Mouse (Mus musculus): ENCODE data around the gene Gpr156. TPM values are rescaled to one million over a fixed set of nuclear protein-coding genes. Genes with fewer than 3 reads are reported as not detected.

Gpr156 gene
- total RNA-seq, 2 experiments from 2014 or later = 0.74 to 0.81 TPM

DNA sequence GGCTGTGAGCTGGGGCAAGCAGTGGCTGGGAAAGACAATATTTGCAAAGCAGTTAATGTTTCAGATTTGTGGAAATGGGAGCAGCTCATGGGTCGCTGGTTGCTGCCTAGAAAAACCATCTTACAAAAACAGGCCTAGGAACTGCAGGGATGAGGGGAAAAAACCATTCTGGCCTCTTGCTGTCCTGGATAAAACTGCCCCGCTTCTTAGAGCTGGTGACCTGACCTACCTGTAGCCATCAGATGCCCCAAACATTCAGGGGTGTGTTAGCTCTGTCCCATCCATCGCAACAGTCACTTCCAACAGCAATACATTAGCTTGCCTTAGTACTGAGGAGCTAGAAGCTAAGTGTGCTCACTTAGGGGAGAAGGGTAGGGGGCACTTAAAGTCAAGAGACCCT, 27.3 kb upstream of the Gpr156 start:
- H3K27ac ChIP-seq = no peak overlapping the region
- TF ChIP-seq CTCF (conservative IDR thresholded peaks at IDR 0.05) = no peak
- H3K4me3 ChIP-seq = no peak overlapping the region
- DNase-seq (ENCODE audit: low spot score in 2 of 2) = no peak

DNA sequence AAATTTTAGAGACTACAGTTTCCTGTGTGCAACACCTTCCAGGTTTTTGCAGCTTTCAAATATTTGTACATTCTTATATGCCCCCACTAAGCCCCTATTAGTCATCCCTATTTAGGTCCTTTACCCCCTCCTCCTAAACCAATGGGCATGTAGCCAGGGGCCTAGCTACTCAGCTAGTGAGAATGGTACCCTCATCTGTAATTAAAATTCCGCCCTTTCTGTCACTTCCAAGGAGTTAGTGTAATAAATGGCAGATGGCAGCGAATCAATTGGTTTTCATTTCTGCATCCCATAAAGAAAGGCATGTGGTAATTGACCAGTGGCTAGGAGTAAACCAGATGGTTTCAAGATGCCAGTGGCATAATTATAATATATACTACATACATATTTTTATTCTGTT, 23.6 kb upstream of the Gpr156 start:
- no peak overlapping the region for H3K27ac ChIP-seq

DNA sequence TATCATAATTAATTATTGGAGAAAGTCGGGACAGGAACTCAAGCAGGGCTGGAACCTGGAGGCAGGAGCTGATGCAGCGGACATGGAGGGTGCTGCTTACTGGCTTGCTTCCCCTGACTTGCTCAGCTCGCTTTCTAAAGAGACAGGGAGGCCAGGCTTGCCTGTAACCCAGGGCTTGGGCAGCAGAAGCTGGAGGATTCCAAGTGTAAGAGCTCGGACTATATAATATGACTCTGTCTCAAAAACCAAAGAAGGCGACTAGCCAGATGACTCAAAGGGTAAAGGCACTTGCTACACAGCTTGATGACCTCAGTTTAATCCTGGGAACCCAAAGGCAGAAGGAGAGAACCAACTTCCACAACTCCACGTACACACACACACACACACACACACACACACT, 22.9 kb upstream of the Gpr156 start:
- Histone ChIP-seq H3K4me3 (no peak overlapping the region), H3K27ac (no peak overlapping the region)
- DNase-seq (ENCODE audit: low spot score in 2 of 2) = no peak
- TF ChIP-seq CTCF (conservative IDR thresholded peaks at IDR 0.05) = no peak

More for the DNA sequence above, 23.6 kb upstream of the Gpr156 start:
- no peak for DNase-seq (ENCODE audit: low spot score in 2 of 2)
- TF ChIP-seq CTCF (conservative IDR thresholded peaks at IDR 0.05) = no peak
- H3K4me3 ChIP-seq = no peak overlapping the region

DNA sequence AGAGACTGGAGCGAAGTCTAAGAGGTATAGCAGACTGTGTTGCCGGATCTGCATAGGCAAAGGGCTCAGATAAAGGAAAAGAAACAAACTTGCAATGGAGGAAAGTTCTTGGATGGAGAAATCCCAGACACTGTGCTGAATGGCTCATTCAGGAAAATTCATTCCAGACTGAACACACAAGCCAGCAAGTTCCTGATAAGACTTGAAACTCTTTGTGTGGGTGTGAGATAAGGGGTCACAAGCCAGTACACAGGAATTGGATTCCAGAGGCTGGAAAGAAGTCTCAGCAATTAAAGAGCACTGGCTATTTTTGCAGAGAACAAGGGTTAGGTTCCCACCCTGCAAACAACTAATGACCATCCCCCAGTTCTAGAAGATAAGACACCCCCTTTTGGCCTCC, 22.4 kb upstream of the Gpr156 start:
- no peak for TF ChIP-seq CTCF (conservative IDR thresholded peaks at IDR 0.05)
- Histone ChIP-seq H3K4me3 (no peak overlapping the region), H3K27ac (no peak overlapping the region)
- no peak for DNase-seq (ENCODE audit: low spot score in 2 of 2)

DNA sequence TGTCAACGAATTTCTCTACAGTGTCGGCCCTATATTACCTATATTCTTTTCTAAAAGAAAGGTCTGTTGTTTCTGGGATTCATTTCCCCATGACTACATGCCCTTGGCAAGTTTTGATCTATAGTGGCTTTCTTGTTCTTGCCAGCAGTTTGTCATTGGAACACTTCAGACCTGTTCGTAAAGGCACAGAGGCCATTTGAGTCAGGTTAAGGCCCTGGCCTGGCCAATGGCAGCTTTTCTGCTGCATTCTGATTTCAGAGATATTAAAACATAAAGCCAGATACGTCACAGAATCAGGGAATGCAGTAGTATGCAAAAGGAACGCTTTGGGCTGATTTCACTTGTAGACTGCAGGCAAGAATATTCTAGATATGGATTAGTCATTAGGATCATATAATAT, 17.5 kb upstream of the Gpr156 start:
- H3K4me3 ChIP-seq = no peak overlapping the region

DNA sequence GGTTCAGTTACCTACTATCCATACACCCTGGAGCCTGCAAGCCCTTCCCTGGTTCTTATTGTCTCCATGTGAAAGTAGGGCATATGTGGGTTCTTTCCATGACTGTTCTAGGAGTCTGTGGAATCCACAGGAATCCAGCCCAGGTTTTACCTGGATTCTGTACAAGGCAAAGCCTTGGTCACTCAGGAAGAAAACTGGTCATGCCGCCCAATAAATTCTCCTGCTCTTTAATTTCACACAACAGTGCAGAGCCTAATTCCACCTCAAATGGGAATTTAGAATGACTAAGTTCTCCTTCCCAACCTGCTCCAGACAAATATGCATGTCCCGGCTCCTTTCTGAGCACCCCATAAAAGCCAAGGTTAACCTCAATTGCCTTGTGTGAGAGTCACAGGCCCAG, 16.9 kb upstream of the Gpr156 start:
- no peak for TF ChIP-seq CTCF (conservative IDR thresholded peaks at IDR 0.05)
- no peak for DNase-seq (ENCODE audit: low spot score in 2 of 2)
- Histone ChIP-seq H3K4me3 (no peak overlapping the region), H3K27ac (no peak overlapping the region)

More for the DNA sequence above, 17.5 kb upstream of the Gpr156 start:
- no peak for DNase-seq (ENCODE audit: low spot score in 2 of 2)
- no peak for TF ChIP-seq CTCF (conservative IDR thresholded peaks at IDR 0.05)
- H3K27ac ChIP-seq = no peak overlapping the region

DNA sequence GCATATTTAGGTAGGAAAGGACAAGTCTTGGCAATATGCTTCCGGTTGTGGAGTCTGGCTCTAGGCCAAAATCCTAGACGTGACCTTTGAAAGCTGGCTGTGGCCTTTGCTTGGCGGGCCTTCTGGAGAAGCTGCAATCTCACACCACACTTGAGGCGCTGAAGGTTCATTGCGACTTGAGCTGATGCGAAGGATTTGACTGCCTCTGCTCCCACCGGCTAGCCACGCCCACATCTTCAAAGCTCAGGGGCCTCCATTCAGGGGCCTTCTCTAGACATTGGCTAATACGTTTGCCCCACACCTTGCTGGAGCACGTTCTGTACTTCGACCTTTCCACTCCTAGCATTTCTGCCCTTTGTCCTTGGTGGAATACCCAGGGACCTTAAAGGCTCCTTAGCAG, 15.0 kb upstream of the Gpr156 start:
- TF ChIP-seq CTCF (conservative IDR thresholded peaks at IDR 0.05) = no peak
- no peak for DNase-seq (ENCODE audit: low spot score in 2 of 2)
- no peak overlapping the region for H3K4me3 ChIP-seq
- H3K27ac ChIP-seq = no peak overlapping the region

DNA sequence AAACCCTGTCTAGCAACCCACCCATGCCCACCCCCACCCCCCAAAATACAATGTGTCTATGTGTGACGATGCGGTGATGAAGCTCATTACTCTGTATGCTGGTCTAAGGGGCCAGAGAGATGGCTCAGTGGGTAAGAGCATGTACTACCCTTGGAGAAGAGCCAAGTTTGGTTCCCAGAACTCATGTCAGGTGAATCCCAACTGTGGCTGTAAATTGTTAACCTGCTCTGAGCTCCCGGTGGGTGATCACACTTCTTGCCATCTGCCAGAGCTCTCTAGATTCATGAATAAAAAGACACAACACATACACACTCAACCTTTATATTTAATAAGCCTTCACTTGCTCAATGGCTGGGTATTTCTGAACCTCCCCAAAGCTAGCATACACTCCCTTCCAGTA, 9.8 kb upstream of the Gpr156 start:
- H3K27ac ChIP-seq = no peak overlapping the region
- no peak for TF ChIP-seq CTCF (conservative IDR thresholded peaks at IDR 0.05)
- H3K4me3 ChIP-seq = no peak overlapping the region
- DNase-seq (ENCODE audit: low spot score in 2 of 2) = no peak

DNA sequence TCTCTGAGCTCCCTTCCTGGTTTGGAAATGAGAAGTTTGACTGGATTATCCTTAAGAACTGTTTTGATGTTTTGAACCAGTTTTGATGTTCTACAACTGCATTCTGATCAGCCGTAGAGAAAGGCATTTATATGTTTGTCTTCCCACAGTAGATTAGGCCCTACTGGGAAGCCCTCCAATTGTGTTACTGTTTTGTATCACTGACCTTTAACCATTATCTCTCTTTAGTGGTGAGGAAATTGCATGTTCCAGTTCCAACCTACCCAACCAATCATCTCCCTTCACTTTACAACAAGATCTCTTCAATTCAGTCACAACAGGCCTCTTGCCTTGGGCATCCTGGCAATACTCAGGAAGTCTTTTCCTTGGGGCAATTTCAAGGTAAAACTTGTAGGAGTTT, 5.2 kb upstream of the Gpr156 start:
- Histone ChIP-seq H3K27ac (no peak overlapping the region), H3K4me3 (no peak overlapping the region)
- no peak for TF ChIP-seq CTCF (conservative IDR thresholded peaks at IDR 0.05)
- DNase-seq (ENCODE audit: low spot score in 2 of 2) = no peak

DNA sequence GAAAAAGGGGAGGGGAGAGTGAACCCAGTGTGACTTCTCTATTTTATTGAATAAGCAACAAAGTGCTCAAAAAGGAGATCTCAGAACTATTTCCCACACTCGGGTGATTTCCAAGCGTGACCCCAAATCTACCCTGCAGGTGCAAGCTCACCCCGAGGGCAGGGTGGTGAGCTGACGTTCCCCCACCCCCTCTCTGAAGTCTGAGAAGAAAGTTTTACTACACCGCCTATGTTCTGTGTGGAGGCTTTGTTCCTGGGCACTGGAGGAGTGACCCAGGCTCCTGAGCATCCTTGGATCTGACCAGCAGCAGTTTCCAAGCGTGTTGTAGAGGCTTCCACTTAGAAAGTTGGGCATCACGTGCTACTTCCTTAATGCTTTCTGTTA, 514 bp downstream of the Gpr156 start:
- no peak overlapping the region for H3K27ac ChIP-seq
- DNase-seq (ENCODE audit: low spot score in 2 of 2) = no peak
- H3K4me3 ChIP-seq = peak overlapping the region; percentile 67
- no peak for TF ChIP-seq CTCF (conservative IDR thresholded peaks at IDR 0.05)

DNA sequence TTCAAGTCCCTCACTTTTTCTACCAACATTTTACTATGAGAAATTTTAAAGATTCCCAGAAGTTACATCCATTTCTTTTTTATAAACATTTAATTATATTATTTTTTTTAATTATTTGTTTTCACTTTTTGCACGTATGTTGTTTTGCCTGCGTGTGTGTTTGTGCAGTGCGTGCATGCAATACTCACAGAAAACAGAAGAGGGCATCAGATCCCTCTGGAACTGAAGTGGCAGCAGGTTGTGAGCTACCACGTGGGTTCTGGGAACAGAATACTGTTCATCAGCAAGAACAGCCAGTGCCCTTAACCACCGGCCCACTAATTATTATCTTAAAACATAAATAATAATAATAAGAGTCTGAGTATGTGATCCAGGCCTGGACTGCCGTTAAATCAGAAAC, 2.7 kb downstream of the Gpr156 start:
- TF ChIP-seq CTCF (conservative IDR thresholded peaks at IDR 0.05) = peak; percentile 58
- H3K27ac ChIP-seq = no peak overlapping the region
- no peak overlapping the region for H3K4me3 ChIP-seq
- DNase-seq (ENCODE audit: low spot score in 2 of 2) = no peak

DNA sequence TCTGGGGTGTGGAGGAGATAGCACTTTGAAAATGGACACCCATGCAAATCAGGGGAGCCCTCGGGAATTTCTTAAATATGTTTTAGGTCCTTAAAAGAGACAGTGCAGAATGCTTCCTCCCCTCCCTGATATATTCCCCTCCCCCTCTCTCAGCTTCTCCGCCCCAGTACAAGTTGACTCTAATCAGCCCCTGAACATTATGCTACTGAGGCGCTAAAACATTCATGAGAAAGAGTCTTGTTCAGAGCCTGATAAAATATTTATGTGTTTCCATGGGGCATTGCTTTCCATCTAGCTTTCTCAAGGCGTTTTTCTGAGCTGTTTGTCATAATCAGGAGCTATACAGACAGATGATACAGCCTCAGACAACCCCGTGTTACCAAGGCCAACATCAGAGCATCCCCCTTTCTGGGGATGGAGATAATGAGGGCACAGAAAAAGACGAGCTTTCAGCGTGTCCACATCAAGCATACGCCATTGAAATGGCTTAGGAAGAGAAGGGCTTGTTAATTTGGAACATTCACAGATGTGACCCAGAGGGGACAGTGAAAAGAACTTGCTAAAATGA, 4.6 kb downstream of the Gpr156 start:
- DNase-seq (ENCODE audit: low spot score in 2 of 2) = no peak
- H3K4me3 ChIP-seq = no peak overlapping the region
- no peak overlapping the region for H3K27ac ChIP-seq
- no peak for TF ChIP-seq CTCF (conservative IDR thresholded peaks at IDR 0.05)

DNA sequence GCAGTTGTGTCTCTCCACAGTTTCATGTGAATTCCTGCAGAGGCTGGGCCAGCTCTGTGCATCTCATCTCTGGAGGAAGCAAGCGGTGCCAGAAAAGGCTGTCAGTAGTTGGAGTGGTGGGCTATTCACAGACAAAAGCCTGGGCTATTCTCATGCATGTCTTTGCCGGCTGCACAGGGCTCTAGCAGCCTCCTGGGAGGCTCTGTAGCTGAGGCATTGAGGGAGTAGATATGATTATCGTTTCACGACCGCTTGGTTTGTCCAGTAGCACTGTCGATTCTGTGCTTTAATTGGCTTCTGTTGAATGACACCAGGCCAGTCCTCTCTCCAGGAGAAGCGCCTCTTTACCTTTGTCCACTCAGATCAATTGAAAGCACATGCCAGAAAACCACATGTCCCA, 9.8 kb downstream of the Gpr156 start:
- H3K27ac ChIP-seq = no peak overlapping the region
- TF ChIP-seq CTCF (conservative IDR thresholded peaks at IDR 0.05) = no peak
- H3K4me3 ChIP-seq = no peak overlapping the region
- DNase-seq (ENCODE audit: low spot score in 2 of 2) = no peak

DNA sequence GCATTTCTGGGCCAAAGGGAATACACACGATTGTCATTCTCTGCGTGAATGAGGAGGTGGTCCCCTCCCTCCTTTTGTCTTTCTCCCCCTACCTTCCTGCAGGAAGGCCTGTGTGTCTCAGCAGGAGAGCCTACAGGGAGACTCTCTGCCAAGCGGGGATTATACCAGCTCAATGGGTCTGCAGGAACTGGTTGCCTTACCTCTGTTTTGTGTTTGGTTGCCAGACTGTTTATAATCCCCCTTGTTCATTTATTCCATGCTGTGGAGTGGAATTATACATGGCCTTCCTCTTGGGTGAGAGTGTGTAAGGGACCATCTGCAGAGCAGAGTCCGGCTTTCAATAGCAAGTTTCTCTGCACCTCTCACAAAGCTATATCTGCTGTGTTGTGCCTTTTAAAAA, 10.8 kb downstream of the Gpr156 start:
- no peak overlapping the region for H3K27ac ChIP-seq
- no peak for DNase-seq (ENCODE audit: low spot score in 2 of 2)
- no peak for TF ChIP-seq CTCF (conservative IDR thresholded peaks at IDR 0.05)
- no peak overlapping the region for H3K4me3 ChIP-seq

DNA sequence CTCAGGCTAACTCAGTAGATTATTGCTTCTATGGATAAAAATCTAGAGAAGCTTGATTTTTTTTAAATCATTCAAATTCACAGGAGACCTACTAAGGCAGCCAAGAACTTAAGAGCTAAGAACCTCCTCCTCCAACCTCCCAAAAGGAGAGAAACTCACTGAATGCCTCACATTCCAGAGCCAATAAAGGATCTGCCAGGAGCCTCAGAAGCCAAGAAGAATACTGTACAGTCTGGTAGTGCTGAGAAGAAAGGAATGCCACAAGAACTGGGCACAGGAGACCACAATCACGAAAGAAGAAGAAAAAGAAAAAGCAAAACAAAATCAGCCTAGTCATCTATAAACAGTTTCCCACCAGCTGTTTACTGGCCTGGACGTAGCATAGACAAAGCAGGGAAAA, 12.7 kb downstream of the Gpr156 start:
- H3K27ac ChIP-seq = no peak overlapping the region
- TF ChIP-seq CTCF (conservative IDR thresholded peaks at IDR 0.05) = no peak
- H3K4me3 ChIP-seq = no peak overlapping the region
- no peak for DNase-seq (ENCODE audit: low spot score in 2 of 2)

All from layer of hippocampus, adult 2 months (tissue).